Mouse (Mus musculus): ENCODE results near the gene Rasgef1a.

Gene Rasgef1a

GRCm38 (mm10) chr6:118071416-118071815 is 60.2 kb downstream of the Rasgef1a start:
- no peak for ATAC-seq (ENCODE audit: low TSS enrichment)

GRCm38 (mm10) chr6:118072176-118072575 is 60.9 kb downstream of the Rasgef1a start:
- no peak for ATAC-seq (ENCODE audit: low TSS enrichment)

GRCm38 (mm10) chr6:118074151-118074550 is 62.9 kb downstream of the Rasgef1a start:
- peak; percentile 22; the same call in 1 of the 2 replicates for ATAC-seq (ENCODE audit: low TSS enrichment)

GRCm38 (mm10) chr6:118076256-118076655 is 65.0 kb downstream of the Rasgef1a start:
- ATAC-seq (ENCODE audit: low TSS enrichment), result no peak

GRCm38 (mm10) chr6:118076748-118077147 is 65.5 kb downstream of the Rasgef1a start:
- ATAC-seq (ENCODE audit: low TSS enrichment), result peak; percentile 53

- no peak for ATAC-seq (ENCODE audit: low TSS enrichment)
These were observed 66.2 kb downstream of the Rasgef1a start for GRCm38 (mm10) chr6:118077421-118077820.

DNA sequence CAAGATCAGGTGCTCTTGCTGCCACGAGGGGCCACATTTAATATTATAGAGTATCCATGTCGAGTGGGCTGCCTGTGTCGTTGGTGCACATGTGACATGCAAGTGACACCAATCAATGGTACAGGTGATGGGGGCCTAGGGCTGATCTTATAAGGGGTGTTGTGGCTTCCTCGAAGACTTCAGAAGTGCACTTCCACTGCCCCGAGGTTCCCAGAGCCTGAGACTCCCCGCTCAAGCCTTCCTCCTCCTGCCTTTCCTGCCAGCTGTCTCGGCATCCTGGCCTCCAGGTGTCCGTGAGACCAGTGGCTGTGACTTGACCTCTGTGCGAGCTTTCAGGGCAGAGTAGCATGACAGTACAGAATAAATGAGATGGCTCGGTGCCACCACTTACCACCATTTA is 67.5 kb downstream of the Rasgef1a start:
- no peak for ATAC-seq (ENCODE audit: low TSS enrichment)

DNA sequence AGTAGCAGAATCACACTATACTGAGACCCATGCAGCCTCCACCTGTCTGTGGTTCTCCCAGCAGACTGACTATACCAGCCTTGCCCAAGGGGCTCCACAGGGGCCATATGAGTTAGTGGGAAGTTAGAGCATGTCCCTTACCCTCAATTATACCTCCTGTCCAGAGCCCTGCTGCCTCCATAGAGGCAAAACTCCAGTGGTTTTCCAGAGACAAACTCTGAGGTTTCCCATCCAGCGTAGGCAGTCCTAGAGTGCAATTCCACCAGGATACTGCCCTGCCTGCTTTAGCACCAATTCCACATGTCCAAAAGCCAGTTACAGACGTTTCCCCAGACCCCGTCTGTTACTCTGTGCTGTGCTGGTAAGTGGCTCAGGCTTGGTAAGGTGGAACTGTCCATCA is 68.1 kb downstream of the Rasgef1a start:
- no peak for ATAC-seq (ENCODE audit: low TSS enrichment)

DNA sequence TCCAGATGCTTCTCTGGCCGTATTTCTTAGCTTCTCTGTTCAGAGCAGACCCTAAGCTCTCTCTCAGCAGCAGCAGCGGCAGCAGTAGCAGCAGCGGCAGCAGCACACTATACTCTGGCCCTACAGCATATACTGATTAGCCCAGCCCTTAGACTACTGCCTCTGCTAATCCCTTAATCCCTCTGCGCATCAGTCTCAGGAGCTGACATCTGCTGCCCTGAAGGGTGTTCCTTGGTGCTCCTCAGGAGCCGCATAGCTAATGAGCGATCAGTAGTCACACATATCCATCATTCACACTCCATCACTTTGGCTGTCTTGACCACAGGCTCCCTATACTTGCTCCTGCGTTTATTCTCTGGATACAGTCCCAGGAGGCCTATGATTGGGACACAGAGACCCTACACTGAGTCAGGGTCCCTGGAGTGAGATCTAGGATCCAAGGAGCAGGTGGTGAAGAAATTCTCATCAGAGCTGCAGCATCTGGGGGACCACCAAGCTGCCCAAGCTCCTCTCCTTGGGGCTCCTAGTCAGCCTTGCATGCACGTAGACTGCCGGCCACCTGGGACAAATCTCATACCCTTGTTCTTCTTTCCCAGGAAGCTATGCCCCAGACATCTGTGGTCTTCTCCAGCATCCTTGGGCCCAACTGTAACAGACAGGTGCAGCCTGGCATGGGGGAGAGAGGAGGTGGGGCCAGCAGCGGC is 68.7 kb downstream of the Rasgef1a start:
- no peak for ATAC-seq (ENCODE audit: low TSS enrichment)

- no peak for ATAC-seq (ENCODE audit: low TSS enrichment)
These were observed 69.5 kb downstream of the Rasgef1a start for GRCm38 (mm10) chr6:118080711-118081110.

- no peak for ATAC-seq (ENCODE audit: low TSS enrichment)
These were observed 71.1 kb downstream of the Rasgef1a start for GRCm38 (mm10) chr6:118082384-118082783.

GRCm38 (mm10) chr6:118083608-118084007 is 72.4 kb downstream of the Rasgef1a start:
- no peak for ATAC-seq (ENCODE audit: low TSS enrichment)

DNA sequence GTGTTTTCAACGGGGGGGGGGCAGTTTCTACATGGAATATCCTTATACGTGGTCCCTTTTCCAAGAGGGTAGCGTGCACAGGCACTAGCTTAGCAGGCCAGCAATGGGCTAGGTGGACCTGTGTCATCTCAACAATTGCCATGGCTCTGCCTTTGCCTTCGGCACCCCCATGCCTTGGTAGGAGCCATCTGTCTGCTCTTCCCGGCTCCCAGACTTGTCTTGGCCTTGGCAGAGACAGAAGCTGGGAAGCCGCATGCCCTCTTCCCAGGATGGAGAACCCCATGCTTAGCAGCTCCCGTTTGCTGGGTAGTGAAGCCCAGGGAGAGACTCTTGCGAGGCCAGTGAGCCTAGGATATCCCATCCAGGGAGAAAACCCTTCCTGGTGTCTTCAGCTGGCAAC is 73.4 kb downstream of the Rasgef1a start:
- ATAC-seq (ENCODE audit: low TSS enrichment), result no peak

DNA sequence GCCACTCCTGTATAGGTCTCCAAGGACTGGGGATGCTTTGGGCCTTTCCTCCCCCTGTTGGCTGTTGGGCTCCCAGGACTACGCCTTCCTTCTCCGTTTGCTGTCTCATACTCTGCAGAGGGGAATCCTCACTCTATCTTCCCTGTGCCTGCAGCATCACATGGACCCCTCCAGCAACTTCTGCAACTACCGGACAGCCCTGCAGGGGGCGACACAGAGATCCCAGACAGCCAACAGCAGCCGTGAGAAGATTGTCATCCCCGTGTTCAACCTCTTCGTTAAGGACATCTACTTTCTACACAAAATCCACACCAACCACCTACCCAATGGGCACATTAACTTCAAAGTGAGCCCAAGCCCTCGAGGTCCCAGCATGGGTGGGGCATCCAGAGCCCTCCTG is 76.7 kb downstream of the Rasgef1a start:
- ATAC-seq (ENCODE audit: low TSS enrichment), result peak; percentile 41; the same call in 1 of the 2 replicates

DNA sequence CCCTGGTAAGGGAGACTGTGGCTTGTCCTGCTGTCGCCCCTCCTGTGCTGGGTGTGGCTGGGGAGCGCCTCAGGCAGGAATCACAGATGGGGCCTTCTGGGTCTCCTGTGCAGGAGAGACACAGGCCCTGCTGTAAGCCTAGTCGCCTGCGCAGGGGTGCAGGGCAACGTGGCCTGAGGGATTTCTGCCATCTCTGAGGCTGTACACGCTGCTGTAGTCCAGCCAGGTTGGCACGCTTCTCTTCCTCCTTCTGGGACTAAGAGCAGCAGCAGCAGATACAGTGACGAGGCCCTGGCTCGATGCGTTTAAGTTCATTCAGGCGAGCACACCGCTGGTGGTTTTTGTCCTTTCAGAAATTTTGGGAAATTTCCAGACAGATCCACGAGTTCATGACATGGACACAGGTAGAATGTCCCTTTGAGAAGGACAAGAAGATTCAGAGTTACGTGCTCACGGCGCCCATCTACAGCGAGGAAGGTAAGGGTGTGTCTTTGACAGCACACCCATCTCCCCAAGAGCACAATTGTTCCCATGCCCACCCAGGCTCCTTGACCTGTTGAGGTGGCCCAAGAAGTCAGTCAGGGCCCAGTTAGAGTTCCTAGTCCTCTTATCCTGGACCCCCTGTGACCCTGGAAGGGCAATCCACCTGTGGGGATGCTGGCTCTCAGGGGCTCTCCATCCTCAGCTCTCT is 77.7 kb downstream of the Rasgef1a start:
- ATAC-seq (ENCODE audit: low TSS enrichment), result no peak

DNA sequence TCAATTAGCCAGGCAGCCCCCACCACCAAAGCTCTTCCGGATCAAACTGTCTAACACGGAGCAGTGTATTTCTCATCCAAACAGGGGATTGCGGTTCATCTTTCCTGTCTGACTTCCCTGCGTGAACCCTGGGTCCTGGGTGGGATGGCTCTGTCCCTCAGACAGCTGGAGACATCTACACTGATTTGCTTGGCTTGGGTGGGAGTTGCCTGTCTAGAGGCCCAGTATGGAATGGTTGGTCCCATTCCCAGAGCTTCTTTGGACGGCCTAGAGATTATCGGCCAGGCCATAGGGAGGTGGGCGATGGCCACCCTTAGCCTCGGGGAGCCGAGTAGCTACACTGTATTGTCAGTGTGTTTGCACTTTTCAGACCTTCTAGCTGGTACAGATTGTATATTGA is 79.6 kb downstream of the Rasgef1a start:
- no peak for ATAC-seq (ENCODE audit: low TSS enrichment)

- no peak for ATAC-seq (ENCODE audit: low TSS enrichment)
These were observed 86.6 kb downstream of the Rasgef1a start for GRCm38 (mm10) chr6:118097765-118098365.

DNA sequence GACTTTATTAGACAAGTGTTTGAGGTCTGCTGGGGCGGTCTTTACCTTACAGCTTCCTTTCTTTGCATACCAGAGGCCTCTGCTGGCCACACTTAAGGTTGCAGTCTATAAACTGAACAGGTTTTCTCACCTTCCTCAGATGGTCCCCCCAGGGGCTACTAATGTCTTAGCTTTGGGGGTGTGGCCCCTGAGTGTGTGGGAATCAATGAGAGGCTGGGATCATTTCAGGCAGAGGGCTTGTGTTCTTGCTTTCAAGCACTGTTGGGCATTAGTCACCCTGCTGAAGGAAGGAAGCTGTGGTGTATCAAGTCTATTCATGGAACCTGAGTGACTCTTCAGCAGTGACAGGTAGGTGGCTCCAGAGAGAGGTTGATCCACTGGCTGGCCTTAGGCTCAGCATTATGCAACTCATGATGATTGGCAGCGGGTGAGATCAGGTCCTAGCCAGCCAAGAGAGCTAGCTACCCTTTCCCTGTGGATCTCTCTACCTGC is 88.1 kb downstream of the Rasgef1a start:
- peak; percentile 70; the same call in 1 of the 2 replicates for ATAC-seq (ENCODE audit: low TSS enrichment)

DNA sequence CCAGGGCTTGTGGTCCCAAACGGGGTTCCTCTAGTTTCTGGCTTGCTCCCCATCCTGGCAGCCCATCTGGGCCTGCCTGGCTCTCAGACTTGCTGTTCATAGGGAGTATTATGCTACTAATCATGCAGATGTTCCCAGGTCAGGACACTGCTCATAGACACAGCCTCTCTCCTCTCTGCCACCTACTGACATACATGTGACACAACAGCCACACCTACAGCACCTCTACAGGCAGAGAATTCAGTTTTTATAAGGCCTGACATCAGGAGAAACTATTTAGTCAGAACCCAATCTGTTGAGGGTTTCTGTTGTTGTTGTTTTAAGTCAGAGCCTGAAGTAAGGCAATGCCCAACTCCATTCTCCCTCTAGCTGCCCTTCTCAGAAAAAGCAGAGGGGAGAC is 100.6 kb downstream of the Rasgef1a start:
- ATAC-seq (ENCODE audit: low TSS enrichment), result no peak

GRCm38 (mm10) chr6:118122767-118123166 is 111.5 kb downstream of the Rasgef1a start:
- ATAC-seq (ENCODE audit: low TSS enrichment), result no peak

DNA sequence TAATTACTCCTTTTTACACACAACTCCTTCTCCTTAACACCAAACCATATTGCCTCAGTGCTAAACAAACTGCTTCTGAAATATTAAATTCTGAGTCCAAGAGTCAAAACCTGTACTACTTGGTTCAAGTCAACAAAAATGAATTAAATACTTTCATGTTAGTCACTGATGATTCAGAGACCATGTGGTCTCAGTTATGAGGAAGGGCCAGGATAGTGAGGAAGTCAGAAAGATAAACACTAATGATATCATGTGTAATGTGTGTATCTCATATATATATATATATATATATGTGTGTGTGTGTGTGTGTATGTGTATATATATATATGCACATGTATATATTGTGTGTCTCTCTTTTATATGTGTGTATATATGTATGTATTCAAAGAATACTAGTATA is 115.3 kb downstream of the Rasgef1a start:
- ATAC-seq (ENCODE audit: low TSS enrichment), result no peak

DNA sequence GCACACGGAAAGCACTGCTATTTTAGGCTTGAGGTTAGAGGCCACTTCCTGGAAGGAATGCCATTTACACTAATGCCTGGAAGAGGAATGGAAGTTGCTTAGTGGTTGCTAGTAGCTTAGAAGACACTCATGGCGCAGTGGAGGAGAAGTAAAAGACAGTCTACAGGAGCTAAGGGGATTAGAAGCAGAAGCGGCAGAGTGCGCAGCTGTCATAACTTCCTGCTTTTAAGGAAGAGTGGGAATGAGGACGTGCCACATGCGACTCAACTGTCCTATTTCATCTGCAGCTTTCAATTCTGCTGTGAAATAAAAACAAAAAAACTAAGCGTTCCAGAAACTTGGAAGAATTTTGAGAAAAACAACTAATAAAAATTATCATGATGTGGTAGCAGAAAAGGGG is 116.0 kb downstream of the Rasgef1a start:
- ATAC-seq (ENCODE audit: low TSS enrichment), result no peak
